Mouse (Mus musculus): ENCODE measurements around the gene Dusp6. TPM values are rescaled to one million over a fixed set of nuclear protein-coding genes. Genes with fewer than 3 reads are reported as not detected.
A peak's percentile ranks its signal among the peaks of the same experiment; 100 is the strongest.

Dusp6 gene
- polyA plus RNA-seq, 1 experiment from 2014 or later: 41.2 TPM

GRCm38 (mm10) chr10:99229031-99229684 is 33.9 kb upstream of the Dusp6 start:
- H3K36me3 ChIP-seq (ENCODE audit: control insufficient read depth, insufficient read depth, low read length): no peaks in the 10 kb centered on the region
- no peak overlapping the region; the same call in 1 of the 2 replicates for H3K4me3 ChIP-seq (ENCODE audit: low read depth, low read length)
- H3K27me3 ChIP-seq (ENCODE audit: control insufficient read depth, insufficient read depth, low read length): no peaks in the 10 kb centered on the region
- peak overlapping the region; percentile 30 for H3K4me2 ChIP-seq (replicated peaks; ENCODE audit: low read depth, low read length)
- H3K27ac ChIP-seq (ENCODE audit: low read length): peak overlapping the region; percentile 67; the same call in 1 of the 2 replicates
- 8% methylated on average over 16 of the region's 16 CpGs for WGBS
- peaks cover 16% of the 10 kb centered on the region; the same call in 1 of the 2 replicates for H3K4me1 ChIP-seq (ENCODE audit: control insufficient read depth, insufficient read depth, low read length)
- no peaks in the 10 kb centered on the region for H3K9me3 ChIP-seq (ENCODE audit: control insufficient read depth, low read depth, low read length)
- no peak overlapping the region for H3K9ac ChIP-seq (replicated peaks; ENCODE audit: low read depth, low read length)
- ATAC-seq (ENCODE audit: insufficient number of reproducible peaks, insufficient read depth, low FRiP score, low read depth): no peak

- H3K9me3 ChIP-seq (ENCODE audit: control insufficient read depth, low read depth, low read length): no peaks in the 10 kb centered on the region
- 62% methylated on average over 7 of the region's 7 CpGs for WGBS
- ATAC-seq (ENCODE audit: insufficient number of reproducible peaks, insufficient read depth, low FRiP score, low read depth): no peak
- H3K36me3 ChIP-seq (ENCODE audit: control insufficient read depth, insufficient read depth, low read length): no peaks in the 10 kb centered on the region
- no peak overlapping the region for H3K27ac ChIP-seq (ENCODE audit: low read length)
- H3K4me2 ChIP-seq (replicated peaks; ENCODE audit: low read depth, low read length): no peak overlapping the region
- peaks cover 16% of the 10 kb centered on the region; the same call in 1 of the 2 replicates for H3K4me1 ChIP-seq (ENCODE audit: control insufficient read depth, insufficient read depth, low read length)
- no peaks in the 10 kb centered on the region for H3K27me3 ChIP-seq (ENCODE audit: control insufficient read depth, insufficient read depth, low read length)
- no peak overlapping the region for H3K4me3 ChIP-seq (ENCODE audit: low read depth, low read length)
- no peak overlapping the region for H3K9ac ChIP-seq (replicated peaks; ENCODE audit: low read depth, low read length)
Observed at GRCm38 (mm10) chr10:99232518-99233227, 30.4 kb upstream of the Dusp6 start.

- H3K27ac ChIP-seq (ENCODE audit: low read length): no peak overlapping the region
- no peaks in the 10 kb centered on the region for H3K36me3 ChIP-seq (ENCODE audit: control insufficient read depth, insufficient read depth, low read length)
- ATAC-seq (ENCODE audit: insufficient number of reproducible peaks, insufficient read depth, low FRiP score, low read depth): no peak
- WGBS: 85% methylated on average over 8 of the region's 8 CpGs
- H3K4me2 ChIP-seq (replicated peaks; ENCODE audit: low read depth, low read length): no peak overlapping the region
- no peak overlapping the region for H3K9ac ChIP-seq (replicated peaks; ENCODE audit: low read depth, low read length)
- H3K4me1 ChIP-seq (ENCODE audit: control insufficient read depth, insufficient read depth, low read length): 0 out of 2 replicates have a peak, but pooled peaks cover 3% of the 10 kb centered on the region
- H3K9me3 ChIP-seq (ENCODE audit: control insufficient read depth, low read depth, low read length): no peaks in the 10 kb centered on the region
- H3K4me3 ChIP-seq (ENCODE audit: low read depth, low read length): no peak overlapping the region
- H3K27me3 ChIP-seq (ENCODE audit: control insufficient read depth, insufficient read depth, low read length): no peaks in the 10 kb centered on the region
Observed at GRCm38 (mm10) chr10:99234336-99234735, 28.7 kb upstream of the Dusp6 start.

GRCm38 (mm10) chr10:99235081-99235480 is 27.9 kb upstream of the Dusp6 start:
- H3K27me3 ChIP-seq (ENCODE audit: control insufficient read depth, insufficient read depth, low read length): no peaks in the 10 kb centered on the region
- ATAC-seq (ENCODE audit: insufficient number of reproducible peaks, insufficient read depth, low FRiP score, low read depth): no peak
- WGBS: 92% methylated on average over 9 of the region's 9 CpGs

GRCm38 (mm10) chr10:99237205-99237832 is 25.7 kb upstream of the Dusp6 start:
- no peaks in the 10 kb centered on the region for H3K4me1 ChIP-seq (ENCODE audit: control insufficient read depth, insufficient read depth, low read length)
- H3K9me3 ChIP-seq (ENCODE audit: control insufficient read depth, low read depth, low read length): no peaks in the 10 kb centered on the region
- no peak overlapping the region for H3K4me3 ChIP-seq (ENCODE audit: low read depth, low read length)
- no peak overlapping the region for H3K4me2 ChIP-seq (replicated peaks; ENCODE audit: low read depth, low read length)
- 70% methylated on average over 11 of the region's 11 CpGs for whole genome bisulfite sequencing
- H3K9ac ChIP-seq (replicated peaks; ENCODE audit: low read depth, low read length): no peak overlapping the region
- H3K27ac ChIP-seq (ENCODE audit: low read length): no peak overlapping the region
- H3K36me3 ChIP-seq (ENCODE audit: control insufficient read depth, insufficient read depth, low read length): no peaks in the 10 kb centered on the region
- H3K27me3 ChIP-seq (ENCODE audit: control insufficient read depth, insufficient read depth, low read length): no peaks in the 10 kb centered on the region
- no peak for ATAC-seq (ENCODE audit: insufficient number of reproducible peaks, insufficient read depth, low FRiP score, low read depth)

More at GRCm38 (mm10) chr10:99235081-99235480, 27.9 kb upstream of the Dusp6 start:
- no peak overlapping the region for H3K4me2 ChIP-seq (replicated peaks; ENCODE audit: low read depth, low read length)
- no peaks in the 10 kb centered on the region for H3K36me3 ChIP-seq (ENCODE audit: control insufficient read depth, insufficient read depth, low read length)
- H3K4me1 ChIP-seq (ENCODE audit: control insufficient read depth, insufficient read depth, low read length): no peaks in the 10 kb centered on the region
- no peak overlapping the region for H3K4me3 ChIP-seq (ENCODE audit: low read depth, low read length)
- H3K9me3 ChIP-seq (ENCODE audit: control insufficient read depth, low read depth, low read length): no peaks in the 10 kb centered on the region
- H3K9ac ChIP-seq (replicated peaks; ENCODE audit: low read depth, low read length): no peak overlapping the region
- no peak overlapping the region for H3K27ac ChIP-seq (ENCODE audit: low read length)

- no peak overlapping the region for H3K27ac ChIP-seq (ENCODE audit: low read length)
- 83% methylated on average over 11 of the region's 11 CpGs for WGBS
- H3K36me3 ChIP-seq (ENCODE audit: control insufficient read depth, insufficient read depth, low read length): no peaks in the 10 kb centered on the region
- H3K9me3 ChIP-seq (ENCODE audit: control insufficient read depth, low read depth, low read length): no peaks in the 10 kb centered on the region
- H3K4me3 ChIP-seq (ENCODE audit: low read depth, low read length): no peak overlapping the region
- H3K4me2 ChIP-seq (replicated peaks; ENCODE audit: low read depth, low read length): no peak overlapping the region
- H3K4me1 ChIP-seq (ENCODE audit: control insufficient read depth, insufficient read depth, low read length): no peaks in the 10 kb centered on the region
- H3K27me3 ChIP-seq (ENCODE audit: control insufficient read depth, insufficient read depth, low read length): no peaks in the 10 kb centered on the region
- no peak for ATAC-seq (ENCODE audit: insufficient number of reproducible peaks, insufficient read depth, low FRiP score, low read depth)
- no peak overlapping the region for H3K9ac ChIP-seq (replicated peaks; ENCODE audit: low read depth, low read length)
Observed at GRCm38 (mm10) chr10:99238537-99238936, 24.5 kb upstream of the Dusp6 start.

GRCm38 (mm10) chr10:99241284-99241828 is 21.7 kb upstream of the Dusp6 start:
- Histone ChIP-seq H3K4me3 (ENCODE audit: low read depth, low read length) (no peak overlapping the region), H3K36me3 (ENCODE audit: control insufficient read depth, insufficient read depth, low read length) (no peaks in the 10 kb centered on the region), H3K9me3 (ENCODE audit: control insufficient read depth, low read depth, low read length) (no peaks in the 10 kb centered on the region), H3K4me2 (replicated peaks; ENCODE audit: low read depth, low read length) (no peak overlapping the region), H3K4me1 (ENCODE audit: control insufficient read depth, insufficient read depth, low read length) (no peaks in the 10 kb centered on the region), H3K27me3 (ENCODE audit: control insufficient read depth, insufficient read depth, low read length) (no peaks in the 10 kb centered on the region), H3K9ac (replicated peaks; ENCODE audit: low read depth, low read length) (no peak overlapping the region), H3K27ac (ENCODE audit: low read length) (no peak overlapping the region)
- 72% methylated on average over 7 of the region's 7 CpGs for whole genome bisulfite sequencing
- no peak for ATAC-seq (ENCODE audit: insufficient number of reproducible peaks, insufficient read depth, low FRiP score, low read depth)

GRCm38 (mm10) chr10:99241829-99242711 is 21.0 kb upstream of the Dusp6 start:
- H3K27me3 ChIP-seq (ENCODE audit: control insufficient read depth, insufficient read depth, low read length): no peaks in the 10 kb centered on the region
- no peak overlapping the region for H3K27ac ChIP-seq (ENCODE audit: low read length)
- H3K36me3 ChIP-seq (ENCODE audit: control insufficient read depth, insufficient read depth, low read length): no peaks in the 10 kb centered on the region
- no peak overlapping the region for H3K4me3 ChIP-seq (ENCODE audit: low read depth, low read length)
- H3K4me1 ChIP-seq (ENCODE audit: control insufficient read depth, insufficient read depth, low read length): no peaks in the 10 kb centered on the region
- WGBS: 60% methylated on average over 16 of the region's 16 CpGs
- no peak overlapping the region for H3K4me2 ChIP-seq (replicated peaks; ENCODE audit: low read depth, low read length)
- H3K9me3 ChIP-seq (ENCODE audit: control insufficient read depth, low read depth, low read length): no peaks in the 10 kb centered on the region
- ATAC-seq (ENCODE audit: insufficient number of reproducible peaks, insufficient read depth, low FRiP score, low read depth): no peak
- no peak overlapping the region for H3K9ac ChIP-seq (replicated peaks; ENCODE audit: low read depth, low read length)

All from stomach, embryonic 14.5 days (tissue).